Mouse (Mus musculus) kidney, adult 2 months (tissue): ENCODE measurements at regions not wholly inside any gene's neighbourhood (a gene's known extent, or its start where the extent isn't known, plus 50 kb on each side); places are given as distances from the start of the nearest gene placed in this dataset.

Source experiments
- DNase-seq: peaks from one replicate; pipeline ENCODE4 v3.0.0; 2021
- H3K27ac ChIP-seq: fragments of 200-500 bp; 2 replicates; pipeline ENCODE4 v1.5.1; 2012; ENCODE audit warnings: low read depth, low read length, control low read depth, inconsistent platforms; ENCODE audit not compliant: insufficient read depth
- H3K27me3 ChIP-seq: fragments of 200-500 bp; replicated peaks from 2 replicates; pipeline ENCODE4 v1.6.1; 2012; ENCODE audit warnings: mild to moderate bottlenecking, moderate library complexity, low read length, inconsistent platforms; ENCODE audit not compliant: control insufficient read depth, insufficient read depth
- H3K36me3 ChIP-seq: fragments of 200-500 bp; 2 replicates; pipeline ENCODE4 v1.6.1; 2012; ENCODE audit warnings: mild to moderate bottlenecking, moderate library complexity, low read length, inconsistent platforms; ENCODE audit not compliant: control insufficient read depth, insufficient read depth
- H3K4me1 ChIP-seq: fragments of 200-500 bp; 2 replicates; pipeline ENCODE4 v1.6.1; 2011; ENCODE audit warnings: low read length; ENCODE audit not compliant: control insufficient read depth, insufficient read depth
- H3K4me3 ChIP-seq: fragments of 200-500 bp; 2 replicates; pipeline ENCODE4 v1.5.1; 2011; ENCODE audit warnings: mild to moderate bottlenecking, low read depth, low read length, control low read depth; ENCODE audit not compliant: insufficient read depth
- CTCF ChIP-seq: fragments of 200-500 bp; conservative IDR thresholded peaks from 2 replicates; pipeline ENCODE4 v1.5.1; 2011; ENCODE audit warnings: low read depth, mild to moderate bottlenecking, control low read depth, low read length, moderate library complexity, mixed read lengths; ENCODE audit not compliant: insufficient read depth, insufficient read length
- POLR2A ChIP-seq: fragments of 200-500 bp; IDR thresholded peaks from one replicate; pipeline ENCODE4 v1.6.1; 2011; ENCODE audit warnings: low read depth, low read length, control low read depth
- WGBS: fragments of 180-500 bp; shearing (Covaris S2); methylation state at CpG from one replicate; pipeline ENCODE4 v1.1.7; 2018; 5-methylcytosine and 5-hydroxymethylcytosine counted together

GRCm38 (mm10) chr1:184647920-184648540 lies 84.4 kb downstream of the Hlx start:
- TF ChIP-seq POLR2A (no peak), CTCF (no peak)
- Histone ChIP-seq H3K4me1 (no peaks in the 10 kb centered on the region), H3K36me3 (no peaks in the 10 kb centered on the region), H3K27me3 (no peaks in the 10 kb centered on the region), H3K4me3 (no peak overlapping the region), H3K27ac (no peak overlapping the region)
- 96% methylated on average over 8 of the region's 8 CpGs for WGBS
- DNase-seq: no peak

GRCm38 (mm10) chr1:184644767-184645598 lies 87.4 kb downstream of the Hlx start:
- H3K36me3 ChIP-seq: no peaks in the 10 kb centered on the region
- DNase-seq: no peak
- 77% methylated on average over 9 of the region's 9 CpGs for WGBS
- H3K4me3 ChIP-seq: no peak overlapping the region
- H3K27ac ChIP-seq: no peak overlapping the region
- TF ChIP-seq CTCF (no peak), POLR2A (no peak)
- H3K4me1 ChIP-seq: no peaks in the 10 kb centered on the region
- H3K27me3 ChIP-seq: no peaks in the 10 kb centered on the region

GRCm38 (mm10) chr1:184630695-184631475 lies 101.5 kb downstream of the Hlx start:
- no peaks in the 10 kb centered on the region for H3K4me1 ChIP-seq
- no peak for DNase-seq
- no peak overlapping the region for H3K4me3 ChIP-seq
- H3K27me3 ChIP-seq: no peaks in the 10 kb centered on the region
- H3K36me3 ChIP-seq: no peaks in the 10 kb centered on the region
- WGBS: 84% methylated on average over 13 of the region's 13 CpGs
- no peak overlapping the region for H3K27ac ChIP-seq
- TF ChIP-seq POLR2A (no peak), CTCF (no peak)

GRCm38 (mm10) chr1:184629194-184629593 lies 103.2 kb downstream of the Hlx start:
- TF ChIP-seq POLR2A (no peak), CTCF (no peak)
- Histone ChIP-seq H3K27me3 (no peaks in the 10 kb centered on the region), H3K27ac (no peak overlapping the region), H3K36me3 (no peaks in the 10 kb centered on the region), H3K4me1 (no peaks in the 10 kb centered on the region), H3K4me3 (no peak overlapping the region)
- WGBS: 70% methylated on average over 9 of the region's 9 CpGs
- DNase-seq: no peak

GRCm38 (mm10) chr1:184628566-184629168 lies 103.8 kb downstream of the Hlx start:
- no peak for DNase-seq
- TF ChIP-seq CTCF (no peak), POLR2A (no peak)
- Histone ChIP-seq H3K36me3 (no peaks in the 10 kb centered on the region), H3K27me3 (no peaks in the 10 kb centered on the region), H3K4me3 (no peak overlapping the region), H3K27ac (no peak overlapping the region), H3K4me1 (no peaks in the 10 kb centered on the region)
- 81% methylated on average over 3 of the region's 3 CpGs for WGBS

- no peaks in the 10 kb centered on the region for H3K36me3 ChIP-seq
- WGBS: 74% methylated on average over 3 of the region's 3 CpGs
- TF ChIP-seq CTCF (no peak), POLR2A (no peak)
- H3K27ac ChIP-seq: no peak overlapping the region
- H3K27me3 ChIP-seq: no peaks in the 10 kb centered on the region
- H3K4me3 ChIP-seq: no peak overlapping the region
- no peaks in the 10 kb centered on the region for H3K4me1 ChIP-seq
- DNase-seq: no peak
Measured at GRCm38 (mm10) chr1:184622462-184622861, 110.0 kb downstream of the Hlx start.

GRCm38 (mm10) chr1:184621950-184622349 lies 110.5 kb downstream of the Hlx start:
- DNase-seq: no peak
- H3K27ac ChIP-seq: no peak overlapping the region
- WGBS: 19% methylated on average over 15 of the region's 15 CpGs
- H3K36me3 ChIP-seq: no peaks in the 10 kb centered on the region
- no peaks in the 10 kb centered on the region for H3K4me1 ChIP-seq
- H3K4me3 ChIP-seq: no peak overlapping the region
- no peaks in the 10 kb centered on the region for H3K27me3 ChIP-seq
- TF ChIP-seq POLR2A (no peak), CTCF (no peak)
